Mouse (Mus musculus) MEL (cell line): Measurements from ENCODE around the gene Olfr322. TPM values are rescaled to one million over a fixed set of nuclear protein-coding genes. Genes with fewer than 3 reads are reported as not detected.

Experiments
- DNase-seq: peaks from one replicate; pipeline ENCODE4 v3.0.0; 2011; ENCODE audit warnings: low read depth, low spot score
- H3K27ac ChIP-seq: 2 replicates; pipeline ENCODE4 v1.5.1; 2012; ENCODE audit warnings: low read depth, mild to moderate bottlenecking, control low read depth, low read length, moderate library complexity; ENCODE audit not compliant: control insufficient read depth
- H3K27me3 ChIP-seq, 2 experiments: fragments of 150-350 bp in 1 of 2; sonication (generic) in 1 of 2; 2 replicates each; pipeline ENCODE4 v1.6.1; 2012; ENCODE audit warnings: low read length in 2 of 2, mild to moderate bottlenecking in 2 of 2, improper control_type of control experiment in 1 of 2, moderate library complexity in 1 of 2; ENCODE audit not compliant: insufficient read depth in 2 of 2, control insufficient read depth in 1 of 2
- H3K36me3 ChIP-seq, 2 experiments: 2 replicates each; pipeline ENCODE4 v1.6.1; 2012 to 2014; ENCODE audit warnings: low read length in 2 of 2, improper control_type of control experiment in 1 of 2, inconsistent platforms in 1 of 2, mild to moderate bottlenecking in 1 of 2; ENCODE audit not compliant: insufficient read depth in 2 of 2, control insufficient read depth in 1 of 2
- H3K4me1 ChIP-seq, 2 experiments: fragments of 150-350 bp in 1 of 2; sonication (generic) in 1 of 2; 2 replicates each; pipeline ENCODE4 v1.6.1; 2012; ENCODE audit warnings: low read length in 2 of 2, improper control_type of control experiment in 1 of 2, mild to moderate bottlenecking in 1 of 2; ENCODE audit not compliant: insufficient read depth in 2 of 2, control insufficient read depth in 1 of 2
- H3K4me3 ChIP-seq, 2 experiments: fragments of 150-350 bp in 1 of 2; sonication (generic) in 1 of 2; 2 replicates each; pipeline ENCODE4 v1.5.1; 2012; ENCODE audit warnings: low read depth in 2 of 2, low read length in 2 of 2, mild to moderate bottlenecking in 2 of 2, moderate library complexity in 2 of 2, control low read depth in 1 of 2, improper control_type of control experiment in 1 of 2; ENCODE audit not compliant: control insufficient read depth in 1 of 2, insufficient read depth in 1 of 2
- H3K79me2 ChIP-seq: 2 replicates; pipeline ENCODE4 v1.6.1; 2012; ENCODE audit warnings: mild to moderate bottlenecking, low read length, moderate library complexity; ENCODE audit not compliant: control insufficient read depth, poor library complexity, insufficient read depth
- H3K9ac ChIP-seq: 2 replicates; pipeline ENCODE4 v1.6.1; 2012; ENCODE audit warnings: low read depth, mild to moderate bottlenecking, control low read depth, low read length, moderate library complexity; ENCODE audit not compliant: control insufficient read depth, poor library complexity, severe bottlenecking
- H3K9me3 ChIP-seq: fragments of 150-350 bp; sonication (generic); replicated peaks from 2 replicates; pipeline ENCODE4 v1.6.1; 2012; ENCODE audit warnings: mild to moderate bottlenecking, low read length, improper control_type of control experiment, moderate library complexity; ENCODE audit not compliant: insufficient read depth
- CHD1 ChIP-seq: IDR thresholded peaks from 2 replicates; pipeline ENCODE4 v1.6.1; 2012; ENCODE audit warnings: low read depth, mild to moderate bottlenecking, inconsistent platforms, low read length, improper control_type of control experiment
- CHD2 ChIP-seq: IDR thresholded peaks from 2 replicates; pipeline ENCODE4 v1.6.1; 2011; ENCODE audit warnings: low read length, improper control_type of control experiment
- E2F4 ChIP-seq: IDR thresholded peaks from 2 replicates; pipeline ENCODE4 v1.6.1; 2011; ENCODE audit warnings: low read depth, low read length, improper control_type of control experiment, borderline replicate concordance
- ELF1 ChIP-seq: IDR thresholded peaks from 2 replicates; pipeline ENCODE4 v1.6.1; 2014; ENCODE audit warnings: low read depth, mild to moderate bottlenecking, inconsistent platforms, low read length, improper control_type of control experiment, moderate library complexity
- ETS1 ChIP-seq: IDR thresholded peaks from 2 replicates; pipeline ENCODE4 v1.6.1; 2012; ENCODE audit warnings: low read depth, mild to moderate bottlenecking, inconsistent platforms, low read length, improper control_type of control experiment, moderate library complexity
- GABPA ChIP-seq: IDR thresholded peaks from 2 replicates; pipeline ENCODE4 v1.6.1; 2012; ENCODE audit warnings: low read depth, mild to moderate bottlenecking, inconsistent platforms, low read length, improper control_type of control experiment, moderate library complexity
- GATA1 ChIP-seq: IDR thresholded peaks from 2 replicates; pipeline ENCODE4 v1.6.1; 2011; ENCODE audit warnings: low read depth, low read length, improper control_type of control experiment
- MEF2A ChIP-seq: IDR thresholded peaks from 2 replicates; pipeline ENCODE4 v1.6.1; 2014; ENCODE audit warnings: low read depth, mild to moderate bottlenecking, inconsistent platforms, low read length, improper control_type of control experiment; ENCODE audit not compliant: poor library complexity, insufficient replicate concordance, severe bottlenecking; ENCODE audit errors: extremely low read depth
- MXI1 ChIP-seq: IDR thresholded peaks from 2 replicates; pipeline ENCODE4 v1.6.1; 2011; ENCODE audit warnings: mild to moderate bottlenecking, low read depth, low read length, improper control_type of control experiment
- MYB ChIP-seq: IDR thresholded peaks from 2 replicates; pipeline ENCODE4 v1.6.1; 2011; ENCODE audit warnings: mild to moderate bottlenecking, low read depth, low read length, improper control_type of control experiment
- NELFE ChIP-seq: IDR thresholded peaks from 2 replicates; pipeline ENCODE4 v1.6.1; 2011; ENCODE audit warnings: low read depth, low read length, improper control_type of control experiment
- POLR2AphosphoS2 ChIP-seq: IDR thresholded peaks from 2 replicates; pipeline ENCODE4 v1.6.1; 2011; ENCODE audit warnings: low read length, improper control_type of control experiment
- UBTF ChIP-seq: IDR thresholded peaks from 2 replicates; pipeline ENCODE4 v1.6.1; 2012; ENCODE audit warnings: low read depth, mild to moderate bottlenecking, inconsistent platforms, low read length, improper control_type of control experiment, moderate library complexity, borderline replicate concordance; ENCODE audit not compliant: insufficient read depth
- USF1 ChIP-seq: IDR thresholded peaks from 2 replicates; pipeline ENCODE4 v1.6.1; 2014; ENCODE audit warnings: low read depth, mild to moderate bottlenecking, inconsistent platforms, low read length, improper control_type of control experiment, moderate library complexity
- ZC3H11A ChIP-seq: IDR thresholded peaks from 2 replicates; pipeline ENCODE4 v1.6.1; 2012; ENCODE audit warnings: low read depth, mild to moderate bottlenecking, inconsistent platforms, low read length, improper control_type of control experiment
- ZMIZ1 ChIP-seq: IDR thresholded peaks from 2 replicates; pipeline ENCODE4 v1.6.1; 2012; ENCODE audit warnings: low read depth, mild to moderate bottlenecking, inconsistent platforms, low read length, improper control_type of control experiment, moderate library complexity
- polyA plus RNA-seq, 2 experiments: library from polyadenylated mRNA; stranded (reverse) in 1 of 2; unstranded in 1 of 2; fragments of >175 nt in 1 of 2; fragments of >200 nt in 1 of 2; gene quantifications; 2 replicates each; pipeline versions ENCODE4 v1.2.1 to v1.2.4; 2012; ENCODE audit warnings: low replicate concordance in 2 of 2, low read depth in 1 of 2; ENCODE audit not compliant: insufficient read length in 2 of 2, insufficient read depth in 1 of 2, missing spikeins in 1 of 2
- total RNA-seq: library from RNA; depleted of rRNA; stranded (reverse); fragments of 300-350 nt; gene quantifications from 2 replicates; pipeline ENCODE4 v1.2.3, GENCODE M21; 2012

The Olfr322 gene
- total and polyA plus RNA-seq, 3 experiments: not detected

DNA sequence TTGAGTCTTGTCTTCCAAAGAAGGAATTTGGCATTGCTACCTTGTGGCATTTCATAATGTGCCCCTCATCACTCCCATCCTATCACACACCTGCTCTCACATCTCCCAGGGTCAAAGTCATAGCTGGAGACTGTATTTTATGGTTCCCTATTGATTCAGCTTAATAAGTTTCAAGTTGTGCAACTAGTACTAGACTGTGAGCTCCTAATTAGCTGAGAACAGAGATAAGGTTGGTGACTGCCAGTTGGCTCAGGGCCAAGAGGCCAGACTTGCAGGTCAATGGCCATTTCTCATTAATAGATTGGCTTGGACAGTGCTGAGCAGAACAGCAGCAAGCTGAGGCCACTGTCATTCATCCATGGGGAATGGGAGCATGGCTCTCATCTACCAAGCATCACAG lies 44.1 kb upstream of the Olfr322 start:
- DNase-seq: no peak
- Histone ChIP-seq H3K27ac (no peak overlapping the region), H3K4me3 (no peak overlapping the region), H3K9me3 (no peaks in the 10 kb centered on the region), H3K27me3 (peaks cover 1 to 16% of the 10 kb centered on the region in 2 experiments; a peak in 3 of 4 replicates), H3K36me3 (no peaks in the 10 kb centered on the region), H3K4me1 (no peaks in the 10 kb centered on the region), H3K79me2 (no peaks in the 10 kb centered on the region), H3K9ac (no peak overlapping the region)
- no peak for TF ChIP-seq NELFE
- TF ChIP-seq ZC3H11A: no peak
- no peak for TF ChIP-seq MEF2A
- no peak for TF ChIP-seq MYB
- TF ChIP-seq ETS1: no peak
- no peak for TF ChIP-seq CHD1
- TF ChIP-seq ZMIZ1: no peak
- TF ChIP-seq MXI1: no peak
- TF ChIP-seq GABPA: no peak
- no peak for TF ChIP-seq GATA1
- no peak for TF ChIP-seq CHD2

DNA sequence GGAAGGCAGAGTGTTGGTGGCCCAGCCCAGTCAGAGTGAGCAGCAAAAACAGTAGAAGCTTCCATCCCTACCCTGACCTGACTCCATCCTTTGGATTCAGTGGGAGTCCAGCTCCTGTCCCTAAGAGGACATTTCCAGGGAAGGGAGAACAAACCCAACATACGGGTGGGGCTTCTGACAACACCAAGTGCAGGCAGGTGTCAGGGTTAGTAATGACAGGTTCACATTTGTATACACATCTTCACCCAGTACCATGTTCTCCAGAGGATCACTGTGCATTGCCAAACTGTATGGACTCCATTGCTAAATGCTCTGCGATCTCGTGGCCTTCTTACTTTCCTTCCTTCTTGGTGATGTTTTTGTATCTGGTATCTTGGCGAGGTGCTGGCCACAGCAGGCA lies 42.6 kb upstream of the Olfr322 start, which contains the start of gene 2210407C18Rik:
Gene 2210407C18Rik, minus strand, starts transcription at position 101 of the 400 bp plus-strand sequence.
- Histone ChIP-seq H3K4me1 (no peaks in the 10 kb centered on the region), H3K9ac (no peak within 1 kb of the TSS), H3K4me3 (no peak within 1 kb of the TSS), H3K36me3 (no peaks in the 10 kb centered on the region), H3K27ac (no peak within 1 kb of the TSS), H3K27me3 (peaks cover 6 to 23% of the 10 kb centered on the region in 2 experiments), H3K79me2 (no peaks in the 10 kb centered on the region), H3K9me3 (no peaks in the 10 kb centered on the region)
- TF ChIP-seq ETS1 (no peak), ZC3H11A (no peak), NELFE (no peak), UBTF (no peak), ELF1 (no peak), POLR2AphosphoS2 (no peak)
- no peak for DNase-seq

DNA sequence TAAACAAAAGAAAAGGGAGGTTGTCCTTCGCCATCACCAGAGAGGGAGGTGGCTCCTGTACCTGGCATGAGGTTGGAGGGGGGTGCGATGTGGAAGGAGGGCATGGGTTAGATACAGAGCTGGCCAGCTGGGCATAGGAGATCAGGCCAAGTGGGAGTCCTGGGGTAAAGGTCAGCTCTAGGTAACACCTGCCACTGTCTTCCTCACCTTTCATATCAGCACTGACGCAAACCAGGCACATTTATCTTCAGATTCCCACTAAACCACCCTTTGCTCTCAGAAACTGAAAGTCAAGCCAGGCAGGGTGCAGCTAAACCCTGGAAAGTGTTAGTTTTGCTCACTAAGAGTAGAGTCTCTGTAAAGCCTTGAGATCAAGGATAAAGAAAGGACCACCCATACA lies 40.2 kb upstream of the Olfr322 start:
- TF ChIP-seq E2F4 (no peak), GATA1 (no peak), MYB (no peak), POLR2AphosphoS2 (no peak), USF1 (no peak)
- TF ChIP-seq, all 39 proteins: peak for 0
- Histone ChIP-seq H3K36me3 (no peaks in the 10 kb centered on the region), H3K27me3 (peaks cover 8 to 38% of the 10 kb centered on the region in 2 experiments), H3K9me3 (no peaks in the 10 kb centered on the region), H3K9ac (no peak overlapping the region), H3K4me3 (no peak overlapping the region), H3K27ac (no peak overlapping the region), H3K4me1 (no peaks in the 10 kb centered on the region), H3K79me2 (no peaks in the 10 kb centered on the region)
- no peak for DNase-seq
